Comparison of ENCODE assay signal across 26 mouse cellular contexts in genomic region chr13:91605043-91605840, GRCm38 (mm10).
DNase-seq lines count a peak whose midpoint lies in the region; ATAC-seq lines count a peak whose summit lies in the region.
"Had no signal": no experiment of that assay in that cellular context is flagged by ENCODE, and none has a peak within 500 bp of the region (broad histone marks: within the 10 kb centered on the region; RNA-seq: fewer than 3 reads in every experiment).

No protein-coding gene starts in this region.

- peak; percentile 62; the same call in 1 of the 2 replicates for ATAC-seq in hindbrain, embryonic 14.5 days (ENCODE audit: low FRiP score)
- ATAC-seq in hindbrain, embryonic 12.5 days (ENCODE audit: low FRiP score): no peak
- ATAC-seq in neural tube, embryonic 14.5 days (ENCODE audit: low read depth): peak; percentile 35; the same call in 1 of the 2 replicates
- ATAC-seq in neural tube, embryonic 15.5 days (ENCODE audit: low FRiP score): no peak
- ATAC-seq: CD4-positive, CD25-positive, alpha-beta regulatory T cell, adult 4 months; forebrain, embryonic 16.5 days; intestine, embryonic 15.5 days; liver, postnatal 0 days; lung, postnatal 0 days had no signal

- no peak overlapping the region for H3K4me2 ChIP-seq in hindbrain, embryonic 14.5 days (replicated peaks)
- H3K4me2 ChIP-seq in hindbrain, embryonic 12.5 days (replicated peaks): no peak overlapping the region
- H3K4me2 ChIP-seq in neural tube, embryonic 14.5 days (ENCODE audit: low read depth, low read length): no peak overlapping the region
- H3K4me2 ChIP-seq in neural tube, embryonic 15.5 days: no peak overlapping the region
- H3K4me2 ChIP-seq: intestine, embryonic 15.5 days; limb, embryonic 12.5 days; liver, embryonic 11.5 days; neural tube, embryonic 13.5 days had no signal

- H3K4me1 ChIP-seq in hindbrain, embryonic 14.5 days (replicated peaks; ENCODE audit: control insufficient read depth, insufficient read depth, low read length): no peaks in the 10 kb centered on the region
- no peaks in the 10 kb centered on the region for H3K4me1 ChIP-seq in hindbrain, embryonic 12.5 days
- no peaks in the 10 kb centered on the region for H3K4me1 ChIP-seq in neural tube, embryonic 14.5 days (ENCODE audit: control insufficient read depth, insufficient read depth, low read length)
- 0 out of 2 replicates have a peak, but pooled peaks cover 3% of the 10 kb centered on the region for H3K4me1 ChIP-seq in neural tube, embryonic 15.5 days
- H3K4me1 ChIP-seq: intestine, embryonic 15.5 days; limb, embryonic 12.5 days; neural tube, embryonic 13.5 days had no signal

- WGBS in hindbrain, embryonic 14.5 days: 68% methylated on average over 7 of the region's 7 CpGs
- WGBS in hindbrain, embryonic 12.5 days: 83% methylated on average over 7 of the region's 7 CpGs
- 57% methylated on average over 7 of the region's 7 CpGs for WGBS in neural tube, embryonic 14.5 days
- WGBS in neural tube, embryonic 15.5 days: 50% methylated on average over 7 of the region's 7 CpGs

- H3K27me3 ChIP-seq in hindbrain, embryonic 14.5 days (ENCODE audit: control insufficient read depth, insufficient read depth, low read length): no peaks in the 10 kb centered on the region
- no peaks in the 10 kb centered on the region for H3K27me3 ChIP-seq in hindbrain, embryonic 12.5 days
- no peaks in the 10 kb centered on the region for H3K27me3 ChIP-seq in neural tube, embryonic 14.5 days (ENCODE audit: control insufficient read depth, insufficient read depth, low read length)
- H3K27me3 ChIP-seq in neural tube, embryonic 15.5 days (replicated peaks): no peaks in the 10 kb centered on the region
- H3K27me3 ChIP-seq: intestine, embryonic 15.5 days; limb, embryonic 12.5 days; neural tube, embryonic 13.5 days had no signal

- no peaks in the 10 kb centered on the region for H3K9me3 ChIP-seq in hindbrain, embryonic 14.5 days (ENCODE audit: control insufficient read depth, low read length)
- no peaks in the 10 kb centered on the region for H3K9me3 ChIP-seq in hindbrain, embryonic 12.5 days (replicated peaks)
- no peaks in the 10 kb centered on the region for H3K9me3 ChIP-seq in neural tube, embryonic 14.5 days (ENCODE audit: control insufficient read depth, low read length)
- H3K9me3 ChIP-seq in neural tube, embryonic 15.5 days (replicated peaks): no peaks in the 10 kb centered on the region
- H3K9me3 ChIP-seq: intestine, embryonic 15.5 days; limb, embryonic 12.5 days; neural tube, embryonic 13.5 days had no signal

- H3K27ac ChIP-seq in hindbrain, embryonic 14.5 days: no peak overlapping the region
- H3K27ac ChIP-seq in hindbrain, embryonic 12.5 days: no peak overlapping the region
- no peak overlapping the region for H3K27ac ChIP-seq in neural tube, embryonic 14.5 days (ENCODE audit: low read depth, low read length)
- no peak overlapping the region for H3K27ac ChIP-seq in neural tube, embryonic 15.5 days (replicated peaks)
- H3K27ac ChIP-seq: heart, adult 2 months; intestine, embryonic 15.5 days; layer of hippocampus, adult 2 months; limb, embryonic 12.5 days; macrophage; neural tube, embryonic 13.5 days; stomach, postnatal 0 days had no signal

- peak; percentile 22 for DNase-seq in cerebellum, adult 9-11 months
- no peak for DNase-seq in cerebellum, adult 11 months
- peak; percentile 33 for DNase-seq in hindbrain, embryonic 14.5 days (ENCODE audit: low spot score)
- peak; percentile 23 for DNase-seq in retina, postnatal 1 day
- DNase-seq in gastrocnemius, postnatal 14 days: no peak
- DNase-seq: adrenal gland, postnatal 14 days; gastrocnemius, postnatal 25 days; heart, adult 2 months; kidney, adult 9 months; kidney, postnatal 25 days; liver, postnatal 0 days; thymus, adult 2 months had no signal

- intact Hi-C loops in gastrocnemius, postnatal 14 days (cut with DNase I; ENCODE audit: low total_unique reads): no loop called here

- H3K4me3 ChIP-seq in hindbrain, embryonic 14.5 days (replicated peaks; ENCODE audit: low read length): no peak overlapping the region
- no peak overlapping the region for H3K4me3 ChIP-seq in hindbrain, embryonic 12.5 days
- H3K4me3 ChIP-seq in neural tube, embryonic 14.5 days (ENCODE audit: low read depth, low read length): no peak overlapping the region
- no peak overlapping the region for H3K4me3 ChIP-seq in neural tube, embryonic 15.5 days (replicated peaks)
- H3K4me3 ChIP-seq: heart, adult 2 months; intestine, embryonic 15.5 days; layer of hippocampus, adult 2 months; limb, embryonic 12.5 days; myocyte; neural tube, embryonic 13.5 days had no signal

- no peak overlapping the region for H3K9ac ChIP-seq in hindbrain, embryonic 14.5 days
- no peak overlapping the region for H3K9ac ChIP-seq in hindbrain, embryonic 12.5 days
- no peak overlapping the region for H3K9ac ChIP-seq in neural tube, embryonic 14.5 days (replicated peaks; ENCODE audit: low read depth, low read length)
- no peak overlapping the region for H3K9ac ChIP-seq in neural tube, embryonic 15.5 days (replicated peaks)
- H3K9ac ChIP-seq: intestine, embryonic 15.5 days; limb, embryonic 12.5 days; liver, postnatal 0 days; neural tube, embryonic 13.5 days had no signal

- no peaks in the 10 kb centered on the region for H3K36me3 ChIP-seq in hindbrain, embryonic 14.5 days (replicated peaks; ENCODE audit: control insufficient read depth, insufficient read depth)
- H3K36me3 ChIP-seq in hindbrain, embryonic 12.5 days: no peaks in the 10 kb centered on the region; the same call in 1 of the 2 replicates
- H3K36me3 ChIP-seq in neural tube, embryonic 14.5 days (ENCODE audit: control insufficient read depth, insufficient read depth, low read length): no peaks in the 10 kb centered on the region
- no peaks in the 10 kb centered on the region; the same call in 1 of the 2 replicates for H3K36me3 ChIP-seq in neural tube, embryonic 15.5 days
- H3K36me3 ChIP-seq: intestine, embryonic 15.5 days; neural tube, embryonic 13.5 days had no signal

Comparison
In these comparisons a context has a peak if more than half of its experiments do, and no peak if none do; other contexts are left out.
1. DNase-seq: peak in cerebellum, adult 9-11 months (single experiment), hindbrain, embryonic 14.5 days (single experiment) and retina, postnatal 1 day (single experiment); none in cerebellum, adult 11 months (single experiment) and gastrocnemius, postnatal 14 days (single experiment).
2. ATAC-seq: peak in hindbrain, embryonic 14.5 days (single experiment) and neural tube, embryonic 14.5 days (single experiment); none in hindbrain, embryonic 12.5 days (single experiment) and neural tube, embryonic 15.5 days (single experiment).